Mouse (Mus musculus) bone marrow, adult 2 months (tissue): Measurements from ENCODE around the gene 4921517D22Rik.

Experiments
- CTCF ChIP-seq: fragments of 200-500 bp; IDR thresholded peaks from 2 replicates; pipeline ENCODE4 v1.5.1; 2011; ENCODE audit warnings: low read length, control low read depth; ENCODE audit not compliant: control insufficient read depth, insufficient read depth
- POLR2A ChIP-seq: fragments of 200-500 bp; IDR thresholded peaks from 2 replicates; pipeline ENCODE4 v1.6.1; 2011; ENCODE audit warnings: low read depth, mild to moderate bottlenecking, control low read depth, low read length, borderline replicate concordance; ENCODE audit not compliant: control insufficient read depth

GRCm38 (mm10) chr13:59733936-59734335, 40.0 kb upstream of the 4921517D22Rik start:
- no peak for TF ChIP-seq CTCF
- no peak for TF ChIP-seq POLR2A
